Mouse (Mus musculus): ENCODE data around the gene Apbb1ip.

GRCm38 (mm10) chr2:22784771-22785170 is 10.9 kb downstream of the Apbb1ip start:
- TF ChIP-seq CTCF (IDR thresholded peaks at IDR 0.05; ENCODE audit: borderline replicate concordance, control insufficient read depth, extremely low read depth, insufficient read depth, low read length, poor library complexity) (no peak), POLR2A (IDR thresholded peaks at IDR 0.05; ENCODE audit: control insufficient read depth, extremely low read depth, insufficient read depth, low read length, poor library complexity) (no peak)
